Mouse (Mus musculus): ENCODE data around the gene Gfm1. TPM values are rescaled to one million over a fixed set of nuclear protein-coding genes. Genes with fewer than 3 reads are reported as not detected.

The Gfm1 gene
- 10 to 100 TPM; 17.4 to 20.3 TPM for total RNA-seq (2023)

DNA sequence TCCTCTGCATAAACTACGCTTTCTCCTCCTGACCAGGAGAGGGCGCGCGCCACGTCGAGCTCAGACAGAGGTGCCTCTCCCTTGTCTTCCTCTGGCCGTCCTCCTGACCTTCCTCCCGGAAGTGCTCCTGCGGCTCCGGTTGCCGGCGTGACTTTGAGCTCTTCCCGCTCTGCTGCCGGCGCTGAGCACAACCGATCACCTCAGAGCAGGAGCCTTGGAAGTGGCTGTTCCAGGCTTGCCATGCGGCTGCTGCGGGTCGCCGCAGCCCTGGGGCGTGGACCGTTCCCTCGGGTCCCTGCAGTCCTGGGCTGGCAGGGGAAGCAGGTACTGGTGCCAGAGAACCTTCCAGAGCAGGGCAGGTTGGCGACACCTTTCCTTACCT, at the start of gene Gfm1:
Gene Gfm1 (plus strand): TSS at position 98 of the 382 bp plus-strand sequence.

DNA sequence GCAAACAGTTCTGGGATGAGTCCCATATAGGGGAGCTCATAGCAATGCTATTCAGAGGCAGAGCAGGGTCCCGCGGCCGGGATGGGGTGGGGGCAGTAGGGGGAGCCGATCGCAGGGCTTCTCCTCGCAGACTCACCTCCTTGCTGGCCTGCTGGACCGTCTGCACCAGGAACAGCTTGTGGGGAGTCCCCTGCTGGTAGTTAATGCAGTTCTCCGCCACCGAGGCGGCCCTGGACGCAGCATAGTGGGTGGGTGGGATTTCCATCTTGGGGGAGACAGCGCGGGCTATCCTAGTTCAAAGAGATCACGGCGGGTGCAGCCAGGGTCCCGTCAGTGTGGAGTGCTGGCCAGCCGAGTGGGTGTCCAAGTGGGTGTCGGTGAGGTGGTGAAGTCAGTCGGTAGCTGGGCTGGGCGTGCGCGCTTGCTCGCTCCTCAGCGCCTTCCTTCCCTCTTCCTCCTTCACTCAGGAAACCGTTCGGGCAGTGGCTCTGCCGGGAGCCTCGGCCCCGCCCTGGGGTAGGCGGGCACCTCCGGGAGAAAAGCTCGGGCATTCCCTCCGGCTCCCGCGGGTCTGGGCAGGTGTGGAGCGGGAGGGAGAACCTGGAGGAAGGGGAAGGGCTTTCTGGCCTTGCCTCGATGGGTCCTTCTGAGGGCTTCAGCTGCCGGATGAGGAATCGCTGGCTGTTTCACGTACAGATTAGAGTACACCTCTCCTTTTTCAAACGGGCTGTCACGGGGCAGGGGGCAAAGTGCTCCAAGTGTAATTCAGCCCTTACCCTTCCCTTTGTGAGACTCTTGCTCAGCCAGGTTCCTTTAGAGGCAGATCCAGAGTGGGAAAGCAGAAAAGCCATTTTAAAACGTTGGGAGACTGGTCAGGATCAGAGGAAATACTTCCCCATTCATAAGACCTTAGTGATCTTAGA, 33.8 kb downstream of the Gfm1 start, which contains the start of gene Lxn:
Gene Lxn (minus strand): TSS at position 477 of the 923 bp plus-strand sequence.

GRCm38 (mm10) chr3:67515274-67515801, 85.4 kb downstream of the Gfm1 start, which contains the start of gene Rarres1:
Rarres1 (minus strand) TSS chr3:67515523.

Other genes starting within 250 kb of the Gfm1 start
- 1 to 10 TPM; 1.1 to 1.4 TPM for gene Mlf1, start 56.0 kb upstream of the Gfm1 start, total RNA-seq (2023)
- gene Gm17402, start 54.9 kb upstream of the Gfm1 start, total RNA-seq (2023): not detected
- 10 to 100 TPM in 1 of 2 experiments, 1 to 10 TPM in 1; 9.6 to 13.0 TPM for gene Lxn, start 33.8 kb downstream of the Gfm1 start, total RNA-seq (2023)
- not detected for gene Rarres1, start 85.4 kb downstream of the Gfm1 start, total RNA-seq (2023)
- gene Mfsd1, start 152.6 kb downstream of the Gfm1 start, total RNA-seq (2023): 10 to 100 TPM; 44.8 to 67.9 TPM

Data from neutrophil, adult 59 days (primary cell).